Mouse (Mus musculus) bone marrow, adult 2 months (tissue): ENCODE data around the gene Gm26620.
A peak's percentile ranks its signal among the peaks of the same experiment; 100 is the strongest.

Experiments used
- CTCF ChIP-seq: fragments of 200-500 bp; IDR thresholded peaks from 2 replicates; pipeline ENCODE4 v1.5.1; 2011; ENCODE audit warnings: low read length, control low read depth; ENCODE audit not compliant: control insufficient read depth, insufficient read depth
- POLR2A ChIP-seq: fragments of 200-500 bp; IDR thresholded peaks from 2 replicates; pipeline ENCODE4 v1.6.1; 2011; ENCODE audit warnings: low read depth, mild to moderate bottlenecking, control low read depth, low read length, borderline replicate concordance; ENCODE audit not compliant: control insufficient read depth

GRCm38 (mm10) chr1:170844380-170844779, 40.5 kb upstream of the Gm26620 start:
- no peak for TF ChIP-seq POLR2A
- peak; percentile 44; the same call in 1 of the 2 replicates for TF ChIP-seq CTCF
